Mouse (Mus musculus) intestine, postnatal 0 days (tissue): ENCODE data around the gene Prr14l. TPM values are rescaled to one million over a fixed set of nuclear protein-coding genes. Genes with fewer than 3 reads are reported as not detected.
"Not testable (repeated sequence)": the region's sequence is repeated elsewhere in the genome, so short reads cannot be mapped to it uniquely, and the experiment has no call there.

Source experiments
- ATAC-seq: fragments of 200-750 bp; cut with Nextera tagmentation; 2 replicates; pipeline ENCODE4 v1.8.0; 2017; ENCODE audit warnings: mild to moderate bottlenecking, moderate TSS enrichment, moderate library complexity
- H3K27ac ChIP-seq: fragments of 300-500 bp; sonication (generic); 2 replicates; pipeline ENCODE4 v1.5.1; 2014; ENCODE audit warnings: mild to moderate bottlenecking, low read depth, low read length, moderate library complexity
- H3K27me3 ChIP-seq: fragments of 300-500 bp; sonication (generic); replicated peaks from 2 replicates; pipeline ENCODE4 v1.6.1; 2014; ENCODE audit warnings: low read length, mixed read lengths; ENCODE audit not compliant: control insufficient read depth, insufficient read depth
- H3K36me3 ChIP-seq: fragments of 300-500 bp; sonication (generic); 2 replicates; pipeline ENCODE4 v1.6.1; 2014; ENCODE audit warnings: mild to moderate bottlenecking, moderate library complexity; ENCODE audit not compliant: control insufficient read depth, insufficient read depth
- H3K4me1 ChIP-seq: fragments of 300-500 bp; sonication (generic); replicated peaks from 2 replicates; pipeline ENCODE4 v1.6.1; 2014; ENCODE audit warnings: antibody characterized with exemption, low read length, mixed read lengths; ENCODE audit not compliant: control insufficient read depth, insufficient read depth
- H3K4me2 ChIP-seq: fragments of 300-500 bp; sonication (generic); replicated peaks from 2 replicates; pipeline ENCODE4 v1.6.1; 2014; ENCODE audit warnings: low read depth, mild to moderate bottlenecking, moderate library complexity
- H3K4me3 ChIP-seq: fragments of 300-500 bp; sonication (generic); 2 replicates; pipeline ENCODE4 v1.5.1; 2014; ENCODE audit warnings: low read depth, low read length
- H3K9ac ChIP-seq: fragments of 300-500 bp; sonication (generic); 2 replicates; pipeline ENCODE4 v1.6.1; 2014; ENCODE audit warnings: mild to moderate bottlenecking, low read depth, low read length
- H3K9me3 ChIP-seq: fragments of 300-500 bp; sonication (generic); 2 replicates; pipeline ENCODE4 v1.6.1; 2016; ENCODE audit warnings: mixed run types; ENCODE audit not compliant: control insufficient read depth
- CTCF ChIP-seq: sonication (generic); IDR thresholded peaks from 2 replicates; pipeline ENCODE4 v1.5.1; 2016; ENCODE audit warnings: low read depth, mild to moderate bottlenecking, control low read depth, antibody characterized with exemption, moderate library complexity
- WGBS: fragments of 180-500 bp; shearing (Covaris S2); extraction: QIAGEN DNeasy Blood & Tissue Kit; methylation state at CpG from one replicate; pipeline ENCODE4 v1.1.7; 2014; 5-methylcytosine and 5-hydroxymethylcytosine counted together
- polyA plus RNA-seq: library from polyadenylated mRNA; unstranded; fragments of >200 nt; fragmentation: Nextera tagmentation; extraction: Ambion mirVana; gene quantifications from 2 replicates; pipeline ENCODE4 v1.2.1, GENCODE M21; 2015

The Prr14l gene
- polyA plus RNA-seq, 1 experiment from 2014 or later: 6.5 TPM

GRCm38 (mm10) chr5:32820471-32820870, 33.6 kb downstream of the Prr14l start:
- peaks cover 60% of the 10 kb centered on the region for H3K36me3 ChIP-seq

GRCm38 (mm10) chr5:32815396-32815795, 38.7 kb downstream of the Prr14l start:
- H3K4me1 ChIP-seq: no peaks in the 10 kb centered on the region
- ATAC-seq: no peak
- no peak overlapping the region for H3K27ac ChIP-seq
- no peak overlapping the region for H3K4me3 ChIP-seq
- no peak overlapping the region for H3K4me2 ChIP-seq
- H3K9me3 ChIP-seq: no peaks in the 10 kb centered on the region
- WGBS: 98% methylated on average over 4 of the region's 4 CpGs
- peaks cover 67% of the 10 kb centered on the region for H3K36me3 ChIP-seq
- no peak for TF ChIP-seq CTCF
- no peak overlapping the region for H3K9ac ChIP-seq
- H3K27me3 ChIP-seq: no peaks in the 10 kb centered on the region

More at GRCm38 (mm10) chr5:32820471-32820870, 33.6 kb downstream of the Prr14l start:
- Histone ChIP-seq H3K27ac (no peak overlapping the region), H3K27me3 (no peaks in the 10 kb centered on the region), H3K9ac (no peak overlapping the region), H3K4me1 (no peaks in the 10 kb centered on the region), H3K4me3 (no peak overlapping the region), H3K9me3 (no peaks in the 10 kb centered on the region), H3K4me2 (no peak overlapping the region)
- no peak for TF ChIP-seq CTCF
- WGBS: 95% methylated on average over 8 of the region's 8 CpGs
- ATAC-seq: no peak

- not testable (repeated sequence) for H3K36me3 ChIP-seq, ATAC-seq, H3K4me2 ChIP-seq, H3K9me3 ChIP-seq, H3K4me1 ChIP-seq, H3K9ac ChIP-seq, H3K27ac ChIP-seq, H3K4me3 ChIP-seq, H3K27me3 ChIP-seq
- WGBS: 83% methylated on average over 1 of the region's 1 CpGs
Measured at GRCm38 (mm10) chr5:32786454-32786853, 67.6 kb downstream of the Prr14l start.

GRCm38 (mm10) chr5:32785313-32785915, 68.6 kb downstream of the Prr14l start, which contains the start of gene Pisd:
Gene Pisd (minus strand): TSS chr5:32785646.
- Histone ChIP-seq H3K36me3 (no peaks in the 10 kb centered on the region), H3K4me1 (peaks cover 4% of the 10 kb centered on the region; the same call in 1 of the 2 replicates), H3K9me3 (no peaks in the 10 kb centered on the region), H3K27ac (peak within 1 kb of the TSS; percentile 41), H3K4me2 (peak within 1 kb of the TSS; percentile 87), H3K9ac (peak within 1 kb of the TSS; percentile 49), H3K4me3 (peak within 1 kb of the TSS; percentile 94), H3K27me3 (no peaks in the 10 kb centered on the region)
- peak; percentile 99 for ATAC-seq
- TF ChIP-seq CTCF: peak; percentile 58
- 0% methylated on average over 52 of the region's 52 CpGs for WGBS

GRCm38 (mm10) chr5:32784726-32785125, 69.3 kb downstream of the Prr14l start:
- peak overlapping the region; percentile 94 for H3K4me3 ChIP-seq
- H3K9me3 ChIP-seq: no peaks in the 10 kb centered on the region
- WGBS: 17% methylated on average over 5 of the region's 5 CpGs
- peaks cover 4% of the 10 kb centered on the region; the same call in 1 of the 2 replicates for H3K4me1 ChIP-seq
- H3K9ac ChIP-seq: peak overlapping the region; percentile 49
- H3K27ac ChIP-seq: peak overlapping the region; percentile 41; the same call in 1 of the 2 replicates
- no peaks in the 10 kb centered on the region for H3K27me3 ChIP-seq
- no peak for ATAC-seq
- H3K4me2 ChIP-seq: peak overlapping the region; percentile 87
- H3K36me3 ChIP-seq: no peaks in the 10 kb centered on the region
- no peak for TF ChIP-seq CTCF

- no peak for ATAC-seq
- WGBS: 89% methylated on average over 5 of the region's 5 CpGs
Measured at GRCm38 (mm10) chr5:32781596-32781995, 72.5 kb downstream of the Prr14l start.

More at GRCm38 (mm10) chr5:32781596-32781995, 72.5 kb downstream of the Prr14l start:
- Histone ChIP-seq H3K27me3 (no peaks in the 10 kb centered on the region), H3K9ac (no peak overlapping the region), H3K4me3 (no peak overlapping the region), H3K4me1 (peaks cover 4% of the 10 kb centered on the region; the same call in 1 of the 2 replicates), H3K27ac (no peak overlapping the region), H3K4me2 (no peak overlapping the region), H3K36me3 (no peaks in the 10 kb centered on the region), H3K9me3 (no peaks in the 10 kb centered on the region)
- TF ChIP-seq CTCF: no peak
